Mouse (Mus musculus) MEL (cell line): Measurements from ENCODE around the gene Rps26. TPM values are rescaled to one million over a fixed set of nuclear protein-coding genes. Genes with fewer than 3 reads are reported as not detected.

Source experiments
- DNase-seq: peaks from one replicate; pipeline ENCODE4 v3.0.0; 2011; ENCODE audit warnings: low read depth, low spot score
- H3K27ac ChIP-seq: 2 replicates; pipeline ENCODE4 v1.5.1; 2012; ENCODE audit warnings: low read depth, mild to moderate bottlenecking, control low read depth, low read length, moderate library complexity; ENCODE audit not compliant: control insufficient read depth
- H3K27me3 ChIP-seq, 2 experiments: fragments of 150-350 bp in 1 of 2; sonication (generic) in 1 of 2; 2 replicates each; pipeline ENCODE4 v1.6.1; 2012; ENCODE audit warnings: low read length in 2 of 2, mild to moderate bottlenecking in 2 of 2, improper control_type of control experiment in 1 of 2, moderate library complexity in 1 of 2; ENCODE audit not compliant: insufficient read depth in 2 of 2, control insufficient read depth in 1 of 2
- H3K36me3 ChIP-seq, 2 experiments: 2 replicates each; pipeline ENCODE4 v1.6.1; 2012 to 2014; ENCODE audit warnings: low read length in 2 of 2, improper control_type of control experiment in 1 of 2, inconsistent platforms in 1 of 2, mild to moderate bottlenecking in 1 of 2; ENCODE audit not compliant: insufficient read depth in 2 of 2, control insufficient read depth in 1 of 2
- H3K4me1 ChIP-seq, 2 experiments: fragments of 150-350 bp in 1 of 2; sonication (generic) in 1 of 2; 2 replicates each; pipeline ENCODE4 v1.6.1; 2012; ENCODE audit warnings: low read length in 2 of 2, improper control_type of control experiment in 1 of 2, mild to moderate bottlenecking in 1 of 2; ENCODE audit not compliant: insufficient read depth in 2 of 2, control insufficient read depth in 1 of 2
- H3K4me3 ChIP-seq, 2 experiments: fragments of 150-350 bp in 1 of 2; sonication (generic) in 1 of 2; 2 replicates each; pipeline ENCODE4 v1.5.1; 2012; ENCODE audit warnings: low read depth in 2 of 2, low read length in 2 of 2, mild to moderate bottlenecking in 2 of 2, moderate library complexity in 2 of 2, control low read depth in 1 of 2, improper control_type of control experiment in 1 of 2; ENCODE audit not compliant: control insufficient read depth in 1 of 2, insufficient read depth in 1 of 2
- H3K79me2 ChIP-seq: 2 replicates; pipeline ENCODE4 v1.6.1; 2012; ENCODE audit warnings: mild to moderate bottlenecking, low read length, moderate library complexity; ENCODE audit not compliant: control insufficient read depth, poor library complexity, insufficient read depth
- H3K9ac ChIP-seq: 2 replicates; pipeline ENCODE4 v1.6.1; 2012; ENCODE audit warnings: low read depth, mild to moderate bottlenecking, control low read depth, low read length, moderate library complexity; ENCODE audit not compliant: control insufficient read depth, poor library complexity, severe bottlenecking
- H3K9me3 ChIP-seq: fragments of 150-350 bp; sonication (generic); replicated peaks from 2 replicates; pipeline ENCODE4 v1.6.1; 2012; ENCODE audit warnings: mild to moderate bottlenecking, low read length, improper control_type of control experiment, moderate library complexity; ENCODE audit not compliant: insufficient read depth
- E2F4 ChIP-seq: IDR thresholded peaks from 2 replicates; pipeline ENCODE4 v1.6.1; 2011; ENCODE audit warnings: low read depth, low read length, improper control_type of control experiment, borderline replicate concordance
- ELF1 ChIP-seq: IDR thresholded peaks from 2 replicates; pipeline ENCODE4 v1.6.1; 2014; ENCODE audit warnings: low read depth, mild to moderate bottlenecking, inconsistent platforms, low read length, improper control_type of control experiment, moderate library complexity
- EP300 ChIP-seq, 2 experiments: IDR thresholded peaks; 2 replicates each; pipeline ENCODE4 v1.6.1; 2011; ENCODE audit warnings: improper control_type of control experiment in 2 of 2, low read length in 2 of 2, low read depth in 1 of 2, mild to moderate bottlenecking in 1 of 2
- ETS1 ChIP-seq: IDR thresholded peaks from 2 replicates; pipeline ENCODE4 v1.6.1; 2012; ENCODE audit warnings: low read depth, mild to moderate bottlenecking, inconsistent platforms, low read length, improper control_type of control experiment, moderate library complexity
- GATA1 ChIP-seq: IDR thresholded peaks from 2 replicates; pipeline ENCODE4 v1.6.1; 2011; ENCODE audit warnings: low read depth, low read length, improper control_type of control experiment
- HCFC1 ChIP-seq: IDR thresholded peaks from 2 replicates; pipeline ENCODE4 v1.6.1; 2012; ENCODE audit warnings: low read depth, mild to moderate bottlenecking, inconsistent platforms, low read length, improper control_type of control experiment, moderate library complexity
- JUND ChIP-seq: IDR thresholded peaks from 2 replicates; pipeline ENCODE4 v1.6.1; 2011; ENCODE audit warnings: low read depth, mild to moderate bottlenecking, improper control_type of control experiment, low read length
- KAT2A ChIP-seq: conservative IDR thresholded peaks from 2 replicates; pipeline ENCODE4 v1.6.1; 2012; ENCODE audit warnings: low read depth, low read length, improper control_type of control experiment, inconsistent platforms
- MAX ChIP-seq: IDR thresholded peaks from 2 replicates; pipeline ENCODE4 v1.6.1; 2011; ENCODE audit warnings: low read length, improper control_type of control experiment
- MAZ ChIP-seq: IDR thresholded peaks from 2 replicates; pipeline ENCODE4 v1.6.1; 2012; ENCODE audit warnings: low read depth, mild to moderate bottlenecking, inconsistent platforms, low read length, improper control_type of control experiment
- MEF2A ChIP-seq: IDR thresholded peaks from 2 replicates; pipeline ENCODE4 v1.6.1; 2014; ENCODE audit warnings: low read depth, mild to moderate bottlenecking, inconsistent platforms, low read length, improper control_type of control experiment; ENCODE audit not compliant: poor library complexity, insufficient replicate concordance, severe bottlenecking; ENCODE audit errors: extremely low read depth
- MXI1 ChIP-seq: IDR thresholded peaks from 2 replicates; pipeline ENCODE4 v1.6.1; 2011; ENCODE audit warnings: mild to moderate bottlenecking, low read depth, low read length, improper control_type of control experiment
- POLR2A ChIP-seq, 2 experiments: IDR thresholded peaks; 2 replicates each; pipeline ENCODE4 v1.6.1; 2011 to 2012; ENCODE audit warnings: low read length in 2 of 2, mild to moderate bottlenecking in 2 of 2, control low read depth in 1 of 2, improper control_type of control experiment in 1 of 2, low read depth in 1 of 2, moderate library complexity in 1 of 2; ENCODE audit not compliant: control insufficient read depth in 1 of 2, insufficient read depth in 1 of 2, poor library complexity in 1 of 2
- POLR2AphosphoS2 ChIP-seq: IDR thresholded peaks from 2 replicates; pipeline ENCODE4 v1.6.1; 2011; ENCODE audit warnings: low read length, improper control_type of control experiment
- POLR2AphosphoS5 ChIP-seq: IDR thresholded peaks from 2 replicates; pipeline ENCODE4 v1.6.1; 2012; ENCODE audit warnings: low read depth, borderline replicate concordance, mild to moderate bottlenecking, inconsistent platforms, low read length, moderate library complexity, mixed read lengths
- RAD21 ChIP-seq: IDR thresholded peaks from 2 replicates; pipeline ENCODE4 v1.6.1; 2011; ENCODE audit warnings: mild to moderate bottlenecking, low read depth, low read length, improper control_type of control experiment
- RCOR1 ChIP-seq: IDR thresholded peaks from 2 replicates; pipeline ENCODE4 v1.6.1; 2012; ENCODE audit warnings: low read depth, mild to moderate bottlenecking, inconsistent platforms, low read length, improper control_type of control experiment
- TAL1 ChIP-seq: IDR thresholded peaks from 2 replicates; pipeline ENCODE4 v1.6.1; 2012; ENCODE audit warnings: mild to moderate bottlenecking, inconsistent platforms, low read length, moderate library complexity, mixed read lengths
- TBP ChIP-seq: IDR thresholded peaks from 2 replicates; pipeline ENCODE4 v1.8.0; 2011; ENCODE audit warnings: low read depth, low read length, improper control_type of control experiment
- TCF12 ChIP-seq: IDR thresholded peaks from 2 replicates; pipeline ENCODE4 v1.6.1; 2014; ENCODE audit warnings: low read depth, mild to moderate bottlenecking, inconsistent platforms, low read length, improper control_type of control experiment, moderate library complexity
- USF1 ChIP-seq: IDR thresholded peaks from 2 replicates; pipeline ENCODE4 v1.6.1; 2014; ENCODE audit warnings: low read depth, mild to moderate bottlenecking, inconsistent platforms, low read length, improper control_type of control experiment, moderate library complexity
- USF2 ChIP-seq, 2 experiments: IDR thresholded peaks; 2 replicates each; pipeline ENCODE4 v1.6.1; 2011 to 2012; ENCODE audit warnings: improper control_type of control experiment in 2 of 2, low read length in 2 of 2, borderline replicate concordance in 1 of 2, inconsistent platforms in 1 of 2, low read depth in 1 of 2, mild to moderate bottlenecking in 1 of 2; ENCODE audit not compliant: insufficient read depth in 1 of 2
- ZC3H11A ChIP-seq: IDR thresholded peaks from 2 replicates; pipeline ENCODE4 v1.6.1; 2012; ENCODE audit warnings: low read depth, mild to moderate bottlenecking, inconsistent platforms, low read length, improper control_type of control experiment
- ZMIZ1 ChIP-seq: IDR thresholded peaks from 2 replicates; pipeline ENCODE4 v1.6.1; 2012; ENCODE audit warnings: low read depth, mild to moderate bottlenecking, inconsistent platforms, low read length, improper control_type of control experiment, moderate library complexity
- ZNF384 ChIP-seq: IDR thresholded peaks from 2 replicates; pipeline ENCODE4 v1.6.1; 2012; ENCODE audit warnings: low read depth, mild to moderate bottlenecking, inconsistent platforms, low read length, improper control_type of control experiment
- polyA plus RNA-seq, 2 experiments: library from polyadenylated mRNA; stranded (reverse) in 1 of 2; unstranded in 1 of 2; fragments of >175 nt in 1 of 2; fragments of >200 nt in 1 of 2; gene quantifications; 2 replicates each; pipeline versions ENCODE4 v1.2.1 to v1.2.4; 2012; ENCODE audit warnings: low replicate concordance in 2 of 2, low read depth in 1 of 2; ENCODE audit not compliant: insufficient read length in 2 of 2, insufficient read depth in 1 of 2, missing spikeins in 1 of 2
- total RNA-seq: library from RNA; depleted of rRNA; stranded (reverse); fragments of 300-350 nt; gene quantifications from 2 replicates; pipeline ENCODE4 v1.2.3, GENCODE M21; 2012

The Rps26 gene
- total and polyA plus RNA-seq, 3 experiments: 2,523 to 2,530 TPM; not detected in 1

- Histone ChIP-seq H3K4me3 (no peak overlapping the region), H3K9ac (no peak overlapping the region), H3K36me3 (no peaks in the 10 kb centered on the region; a peak in 1 of 4 replicates), H3K79me2 (no peaks in the 10 kb centered on the region), H3K9me3 (no peaks in the 10 kb centered on the region), H3K27ac (no peak overlapping the region), H3K4me1 (peaks cover 0 to 2% of the 10 kb centered on the region in 2 experiments; a peak in 1 of 4 replicates), H3K27me3 (no peaks in the 10 kb centered on the region)
- no peak for DNase-seq
- no peak for TF ChIP-seq TAL1
- TF ChIP-seq TBP: no peak
- no peak for TF ChIP-seq ZC3H11A
- no peak for TF ChIP-seq MEF2A
- no peak for TF ChIP-seq KAT2A
- no peak for TF ChIP-seq MAZ
These were observed 44.6 kb upstream of the Rps26 start for GRCm38 (mm10) chr10:128671148-128671547.

GRCm38 (mm10) chr10:128668790-128669672 is 42.5 kb upstream of the Rps26 start:
- no peaks in the 10 kb centered on the region for H3K27me3 ChIP-seq

GRCm38 (mm10) chr10:128665806-128666205 is 39.3 kb upstream of the Rps26 start:
- TF ChIP-seq MEF2A (no peak), POLR2A (IDR thresholded peaks at IDR 0.05; ENCODE audit: control insufficient read depth in 1 of 2, insufficient read depth in 1 of 2, low read depth in 1 of 2, low read length in 2 of 2, poor library complexity in 1 of 2) (no peak), RCOR1 (no peak), ETS1 (no peak), MXI1 (no peak), JUND (no peak), ZMIZ1 (no peak), E2F4 (no peak), RAD21 (no peak), MAZ (no peak), GATA1 (no peak), ZNF384 (no peak), POLR2AphosphoS5 (no peak), USF1 (no peak), ELF1 (no peak), USF2 (IDR thresholded peaks at IDR 0.05; ENCODE audit: borderline replicate concordance in 1 of 2, insufficient read depth in 1 of 2, low read depth in 1 of 2, low read length in 2 of 2) (no peak), EP300 (IDR thresholded peaks at IDR 0.05; ENCODE audit: low read depth in 1 of 2, low read length in 2 of 2) (no peak), HCFC1 (no peak), MAX (no peak)
- TF ChIP-seq, all 39 proteins: peak for 0
- Histone ChIP-seq H3K9ac (no peak overlapping the region), H3K79me2 (no peaks in the 10 kb centered on the region), H3K27me3 (no peaks in the 10 kb centered on the region), H3K27ac (no peak overlapping the region), H3K36me3 (peaks cover 0 to 31% of the 10 kb centered on the region in 2 experiments; a peak in 2 of 4 replicates), H3K4me3 (no peak overlapping the region), H3K4me1 (peaks cover 13 to 20% of the 10 kb centered on the region in 2 experiments), H3K9me3 (no peaks in the 10 kb centered on the region)
- DNase-seq: no peak

More at GRCm38 (mm10) chr10:128668790-128669672, 42.5 kb upstream of the Rps26 start:
- Histone ChIP-seq H3K79me2 (no peaks in the 10 kb centered on the region), H3K27ac (no peak overlapping the region), H3K36me3 (peaks cover 0 to 15% of the 10 kb centered on the region in 2 experiments; a peak in 2 of 4 replicates), H3K4me3 (no peak overlapping the region), H3K9me3 (no peaks in the 10 kb centered on the region), H3K4me1 (peaks cover 4 to 6% of the 10 kb centered on the region in 2 experiments), H3K9ac (no peak overlapping the region)
- no peak for DNase-seq
- no peak for TF ChIP-seq POLR2AphosphoS2
- TF ChIP-seq HCFC1: no peak
- TF ChIP-seq MEF2A: no peak
- TF ChIP-seq TCF12: no peak
